Mouse (Mus musculus): ENCODE measurements around the gene Olfr703. TPM values are rescaled to one million over a fixed set of nuclear protein-coding genes. Genes with fewer than 3 reads are reported as not detected.

Gene Olfr703
- polyA plus RNA-seq, 1 experiment from 2014 or later: not detected

Other genes starting within 250 kb of the Olfr703 start
- not detected in 2 replicates for gene Olfr693, start 162.8 kb upstream of the Olfr703 start, polyA plus RNA-seq (2014; fragmentation: Nextera tagmentation; extraction: Ambion mirVana)
- not detected in 2 replicates for gene Olfr694, start 151.5 kb upstream of the Olfr703 start, polyA plus RNA-seq (2014; fragmentation: Nextera tagmentation; extraction: Ambion mirVana)
- not detected in 2 replicates for gene Olfr695, start 127.0 kb upstream of the Olfr703 start, polyA plus RNA-seq (2014; fragmentation: Nextera tagmentation; extraction: Ambion mirVana)
- gene Olfr697, start 100.9 kb upstream of the Olfr703 start, polyA plus RNA-seq (2014; fragmentation: Nextera tagmentation; extraction: Ambion mirVana): not detected in 2 replicates
- gene Olfr698, start 88.0 kb upstream of the Olfr703 start, polyA plus RNA-seq (2014; fragmentation: Nextera tagmentation; extraction: Ambion mirVana): not detected in 2 replicates
- not detected in 2 replicates for gene Olfr699, start 50.2 kb upstream of the Olfr703 start, polyA plus RNA-seq (2014; fragmentation: Nextera tagmentation; extraction: Ambion mirVana)
- gene Olfr700, start 34.5 kb upstream of the Olfr703 start, polyA plus RNA-seq (2014; fragmentation: Nextera tagmentation; extraction: Ambion mirVana): not detected in 2 replicates
- not detected in 2 replicates for gene Olfr701, start 29.2 kb upstream of the Olfr703 start, polyA plus RNA-seq (2014; fragmentation: Nextera tagmentation; extraction: Ambion mirVana)
- gene Olfr702, start 9.5 kb upstream of the Olfr703 start, polyA plus RNA-seq (2014; fragmentation: Nextera tagmentation; extraction: Ambion mirVana): not detected in 2 replicates
- not detected in 2 replicates for gene Olfr704, start 19.8 kb downstream of the Olfr703 start, polyA plus RNA-seq (2014; fragmentation: Nextera tagmentation; extraction: Ambion mirVana)
- gene Olfr705, start 33.5 kb downstream of the Olfr703 start, polyA plus RNA-seq (2014; fragmentation: Nextera tagmentation; extraction: Ambion mirVana): not detected in 2 replicates
- gene Olfr706, start 44.8 kb downstream of the Olfr703 start, polyA plus RNA-seq (2014; fragmentation: Nextera tagmentation; extraction: Ambion mirVana): not detected in 2 replicates
- not detected in 2 replicates for gene Olfr707, start 57.9 kb downstream of the Olfr703 start, polyA plus RNA-seq (2014; fragmentation: Nextera tagmentation; extraction: Ambion mirVana)
- gene Olfr1532-ps1, start 64.6 kb downstream of the Olfr703 start, polyA plus RNA-seq (2014; fragmentation: Nextera tagmentation; extraction: Ambion mirVana): not detected in 2 replicates
- not detected in 2 replicates for gene Olfr709-ps1, start 88.9 kb downstream of the Olfr703 start, polyA plus RNA-seq (2014; fragmentation: Nextera tagmentation; extraction: Ambion mirVana)
- gene Olfr710, start 105.0 kb downstream of the Olfr703 start, polyA plus RNA-seq (2014; fragmentation: Nextera tagmentation; extraction: Ambion mirVana): not detected in 2 replicates
- gene Olfr6, start 120.6 kb downstream of the Olfr703 start, polyA plus RNA-seq (2014; fragmentation: Nextera tagmentation; extraction: Ambion mirVana): not detected in 2 replicates
- not detected in 2 replicates for gene Olfr711, start 132.1 kb downstream of the Olfr703 start, polyA plus RNA-seq (2014; fragmentation: Nextera tagmentation; extraction: Ambion mirVana)
- not detected in 2 replicates for gene Olfr2, start 162.7 kb downstream of the Olfr703 start, polyA plus RNA-seq (2014; fragmentation: Nextera tagmentation; extraction: Ambion mirVana)
- not detected in 2 replicates for gene Olfr713, start 187.8 kb downstream of the Olfr703 start, polyA plus RNA-seq (2014; fragmentation: Nextera tagmentation; extraction: Ambion mirVana)
- not detected in 2 replicates for gene Olfr714, start 227.6 kb downstream of the Olfr703 start, polyA plus RNA-seq (2014; fragmentation: Nextera tagmentation; extraction: Ambion mirVana)
- not detected in 2 replicates for gene Olfr17, start 249.9 kb downstream of the Olfr703 start, polyA plus RNA-seq (2014; fragmentation: Nextera tagmentation; extraction: Ambion mirVana)